ENCODE assay signal across 15 mouse cellular contexts in the genomic region with DNA sequence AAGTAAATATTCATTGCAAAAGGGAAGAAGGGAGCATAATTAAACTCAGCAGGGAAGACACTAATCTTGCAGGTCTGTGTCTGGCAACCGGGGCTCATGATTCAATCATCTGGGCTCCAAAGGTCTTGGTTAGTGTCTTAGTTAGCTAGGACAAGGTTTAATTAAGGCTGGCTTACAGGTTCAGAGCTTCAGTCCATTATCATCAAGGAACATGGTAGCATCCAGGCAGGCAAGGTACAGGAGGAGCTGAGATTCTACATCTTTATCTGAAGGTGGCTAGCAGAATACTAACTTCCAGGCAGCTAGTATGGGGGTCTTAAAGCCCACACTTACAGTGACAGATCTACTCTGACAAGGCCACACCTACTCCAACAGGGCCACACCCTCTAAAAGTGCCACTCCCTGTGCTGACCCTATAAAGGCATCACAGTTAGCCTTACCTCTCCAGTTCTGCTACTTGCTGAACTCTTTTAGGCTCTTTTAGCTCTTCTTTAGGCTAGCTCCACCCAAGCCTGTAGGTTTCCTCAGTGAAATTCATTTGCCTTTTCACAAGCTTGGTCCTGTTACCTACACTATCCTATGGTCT.
"Had no signal": no experiment of that assay in that cellular context is flagged by ENCODE, and none has a peak within 500 bp of the region (broad histone marks: within the 10 kb centered on the region; RNA-seq: fewer than 3 reads in every experiment).

No protein-coding gene starts in this region.

- DNase-seq: kidney, adult 18-20 months; kidney, postnatal 14 days; lung, adult 2 months; lung, postnatal 4 days; retina, postnatal 1 day; right cerebral cortex, postnatal 4 days; spleen, adult 18-20 months; thymus, postnatal 36 days had no signal

- H3K9me3 ChIP-seq: kidney, embryonic 15.5 days; limb, embryonic 10.5 days; midbrain, embryonic 10.5 days; midbrain, embryonic 15.5 days; neural tube, embryonic 13.5 days had no signal

- H3K4me3 ChIP-seq: kidney, embryonic 15.5 days; left cerebral cortex, adult 2 months; limb, embryonic 10.5 days; midbrain, embryonic 10.5 days; midbrain, embryonic 15.5 days; neural tube, embryonic 13.5 days had no signal

- H3K4me2 ChIP-seq: kidney, embryonic 15.5 days; midbrain, embryonic 15.5 days; neural tube, embryonic 13.5 days had no signal

- H3K27ac ChIP-seq: kidney, embryonic 15.5 days; left cerebral cortex, adult 2 months; limb, embryonic 10.5 days; midbrain, embryonic 10.5 days; midbrain, embryonic 15.5 days; neural tube, embryonic 13.5 days had no signal

- H3K4me1 ChIP-seq: kidney, embryonic 15.5 days; limb, embryonic 10.5 days; midbrain, embryonic 15.5 days had no signal

- H3K36me3 ChIP-seq: kidney, embryonic 15.5 days; limb, embryonic 10.5 days; midbrain, embryonic 10.5 days; midbrain, embryonic 15.5 days; neural tube, embryonic 13.5 days had no signal

- H3K9ac ChIP-seq: kidney, embryonic 15.5 days; midbrain, embryonic 15.5 days; neural tube, embryonic 13.5 days had no signal

- ATAC-seq: lung, postnatal 0 days; midbrain, embryonic 15.5 days had no signal

- H3K27me3 ChIP-seq: kidney, embryonic 15.5 days; midbrain, embryonic 15.5 days; neural tube, embryonic 13.5 days had no signal
